ENCODE assay signal across 8 mouse cellular contexts in the genomic region with DNA sequence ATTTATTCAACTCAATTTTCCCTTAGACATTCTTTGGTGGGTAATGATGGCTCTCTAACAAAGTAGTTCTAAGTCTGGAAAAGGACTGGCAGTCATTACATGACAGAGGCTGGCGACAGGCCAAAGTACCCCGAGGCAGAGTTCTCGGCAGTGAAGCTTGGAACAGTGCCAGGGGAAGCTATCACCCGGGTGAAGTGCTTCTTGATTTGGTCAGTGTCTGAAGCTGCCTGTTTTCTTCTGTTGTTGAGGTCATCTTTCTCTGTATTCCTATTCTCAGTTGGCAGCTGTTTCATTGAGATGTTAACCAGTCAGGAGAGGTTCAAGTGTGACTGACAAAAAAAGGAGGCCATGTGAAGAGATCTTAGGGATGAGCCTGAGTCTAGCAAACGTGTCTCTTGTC.
DNase-seq lines count a peak whose midpoint lies in the region.

No protein-coding gene starts in this region.

- DNase-seq in frontal cortex, postnatal 10 days (ENCODE audit: low spot score in 2 of 2), result peak; percentile 9 to 35
- no peak for DNase-seq in frontal cortex, postnatal 36 days (ENCODE audit: low spot score in 2 of 2)
- peak; percentile 39 for DNase-seq in ZHBTc4 (ENCODE audit: low read depth, low spot score)
- peak; percentile 53 for DNase-seq in gastrocnemius, postnatal 10 days
- peak; percentile 6 for DNase-seq in hindlimb bud, embryonic 11.5 days (ENCODE audit: extremely low spot score, low read depth, low spot score)
- DNase-seq in lung, postnatal 25 days (ENCODE audit: low spot score), result peak; percentile 10
- no peak for DNase-seq in thymus, postnatal 0 days (ENCODE audit: low spot score)
- no peak for DNase-seq in B cell, adult 2 months

Comparison
In these comparisons a context has a peak if more than half of its experiments do, and no peak if none do; other contexts are left out.
1. DNase-seq: peak in frontal cortex, postnatal 10 days (2 of 2), ZHBTc4 (single experiment), gastrocnemius, postnatal 10 days (single experiment), hindlimb bud, embryonic 11.5 days (single experiment) and lung, postnatal 25 days (single experiment); none in frontal cortex, postnatal 36 days (0 of 2), thymus, postnatal 0 days (single experiment) and B cell, adult 2 months (0 of 2).